Mouse (Mus musculus) testis, adult 2 months (tissue): ENCODE data around the gene Zfp326.

ENCODE experiments used
- CTCF ChIP-seq: fragments of 200-500 bp; IDR thresholded peaks from 2 replicates; pipeline ENCODE4 v1.5.1; 2012; ENCODE audit warnings: low read depth, mild to moderate bottlenecking, inconsistent platforms, low read length, moderate library complexity; ENCODE audit not compliant: control insufficient read depth, insufficient read depth, insufficient replicate concordance
- POLR2A ChIP-seq: fragments of 200-500 bp; IDR thresholded peaks from 2 replicates; pipeline ENCODE4 v1.6.1; 2012; ENCODE audit warnings: low read depth, mild to moderate bottlenecking, inconsistent platforms, low read length, moderate library complexity; ENCODE audit not compliant: control insufficient read depth

DNA sequence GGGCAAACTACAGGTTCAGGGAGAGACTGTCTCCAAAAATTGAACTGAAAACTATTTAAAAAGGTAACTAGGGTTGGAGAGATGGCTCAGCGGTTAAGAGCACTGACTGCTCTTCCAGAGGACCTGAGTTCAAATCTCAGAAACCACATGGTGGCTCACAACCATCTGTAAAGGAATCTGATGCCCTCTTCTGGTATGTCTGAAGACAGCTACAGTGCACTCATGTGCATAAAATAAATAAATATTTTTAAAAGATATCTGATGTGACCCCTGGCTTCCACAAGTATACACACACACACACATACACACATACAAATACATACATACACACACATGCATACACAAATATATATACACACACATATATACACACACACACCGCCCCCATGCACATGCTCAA is 31.3 kb upstream of the Zfp326 start:
- no peak for TF ChIP-seq CTCF
- TF ChIP-seq POLR2A = no peak
